Mouse (Mus musculus) heart, embryonic 15.5 days (tissue): Measurements from ENCODE around the gene Gm20696. TPM values are rescaled to one million over a fixed set of nuclear protein-coding genes. Genes with fewer than 3 reads are reported as not detected.
A peak's percentile ranks its signal among the peaks of the same experiment; 100 is the strongest.

Source experiments
- ATAC-seq: fragments of 200-750 bp; cut with Nextera tagmentation; replicated peaks from 2 replicates; pipeline ENCODE4 v1.8.0; 2017; ENCODE audit warnings: low read depth, moderate TSS enrichment; ENCODE audit not compliant: insufficient number of reproducible peaks, insufficient read depth, low FRiP score
- H3K27ac ChIP-seq: fragments of 300-500 bp; sonication (generic); 2 replicates; pipeline ENCODE4 v1.5.1; 2015; ENCODE audit warnings: mild to moderate bottlenecking, inconsistent platforms
- H3K27me3 ChIP-seq: fragments of 300-500 bp; sonication (generic); 2 replicates; pipeline ENCODE4 v1.6.1; 2015; ENCODE audit warnings: inconsistent platforms
- H3K36me3 ChIP-seq: fragments of 300-500 bp; sonication (generic); 2 replicates; pipeline ENCODE4 v1.6.1; 2015; ENCODE audit warnings: mild to moderate bottlenecking, inconsistent platforms
- H3K4me1 ChIP-seq: fragments of 300-500 bp; sonication (generic); replicated peaks from 2 replicates; pipeline ENCODE4 v1.6.1; 2015; ENCODE audit warnings: inconsistent platforms
- H3K4me2 ChIP-seq: fragments of 300-500 bp; sonication (generic); 2 replicates; pipeline ENCODE4 v1.6.1; 2015; ENCODE audit warnings: inconsistent platforms, mild to moderate bottlenecking, moderate library complexity
- H3K4me3 ChIP-seq: fragments of 300-500 bp; sonication (generic); 2 replicates; pipeline ENCODE4 v1.5.1; 2015; ENCODE audit warnings: mild to moderate bottlenecking, inconsistent platforms
- H3K9ac ChIP-seq: fragments of 300-500 bp; sonication (generic); 2 replicates; pipeline ENCODE4 v1.6.1; 2015; ENCODE audit warnings: mild to moderate bottlenecking, inconsistent platforms
- H3K9me3 ChIP-seq: fragments of 300-500 bp; sonication (generic); replicated peaks from 2 replicates; pipeline ENCODE4 v1.6.1; 2016; ENCODE audit warnings: inconsistent platforms
- WGBS: fragments of 180-500 bp; shearing (Covaris S2); methylation state at CpG from one replicate; pipeline ENCODE4 v1.1.7; 2015; ENCODE audit warnings: mixed read lengths; 5-methylcytosine and 5-hydroxymethylcytosine counted together
- polyA plus RNA-seq: library from polyadenylated mRNA; unstranded; fragments of >200 nt; fragmentation: Nextera tagmentation; extraction: Ambion mirVana; gene quantifications from 2 replicates; pipeline ENCODE4 v1.2.1, GENCODE M21; 2015

Gene Gm20696
- 2.5 and 2.9 TPM in 2 replicates for polyA plus RNA-seq

- H3K27ac ChIP-seq: peak within 1 kb of the TSS; percentile 37; the same call in 1 of the 2 replicates
- under 1% methylated on average over 75 of the region's 75 CpGs for WGBS
- no peaks in the 10 kb centered on the region for H3K27me3 ChIP-seq
These were observed at the start of gene Gm20696, which contains the start of gene Eif4e3 for GRCm38 (mm10) chr6:99666318-99667171. Gm20696 (minus strand) TSS chr6:99666797. Eif4e3 (minus strand) TSS chr6:99666771.

DNA sequence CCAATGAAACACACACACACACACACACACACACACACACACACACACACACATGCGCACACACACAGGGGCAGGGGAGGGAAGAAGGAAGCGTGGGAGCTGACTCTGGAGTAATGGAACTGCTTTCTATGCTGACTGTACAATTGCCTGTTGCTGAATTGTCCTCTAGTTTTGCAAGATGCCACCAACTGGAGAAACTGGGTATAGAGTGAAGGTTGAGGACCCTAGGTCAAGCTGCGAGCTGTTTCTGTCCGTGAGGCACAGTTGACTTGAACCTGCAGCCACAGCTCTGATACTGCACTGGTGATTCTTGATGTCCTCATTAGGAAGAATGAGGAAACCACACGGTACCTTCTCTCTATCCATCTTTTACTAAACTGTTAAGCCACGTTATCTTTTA is 49.3 kb upstream of the Gm20696 start:
- H3K27ac ChIP-seq: no peak overlapping the region
- no peaks in the 10 kb centered on the region for H3K9me3 ChIP-seq
- H3K4me2 ChIP-seq: no peak overlapping the region
- ATAC-seq: no peak
- H3K4me3 ChIP-seq: no peak overlapping the region
- peaks cover 13% of the 10 kb centered on the region for H3K27me3 ChIP-seq
- 56% methylated on average over 6 of the region's 6 CpGs for WGBS
- H3K9ac ChIP-seq: no peak overlapping the region
- no peaks in the 10 kb centered on the region for H3K4me1 ChIP-seq
- H3K36me3 ChIP-seq: no peaks in the 10 kb centered on the region

More at GRCm38 (mm10) chr6:99666318-99667171, at the start of gene Gm20696, which contains the start of gene Eif4e3:
- Histone ChIP-seq H3K9me3 (no peaks in the 10 kb centered on the region), H3K36me3 (no peaks in the 10 kb centered on the region), H3K4me3 (peak within 1 kb of the TSS; percentile 80), H3K9ac (peak within 1 kb of the TSS; percentile 71), H3K4me2 (peak within 1 kb of the TSS; percentile 92), H3K4me1 (peaks cover 20% of the 10 kb centered on the region)
- peak; percentile 85 for ATAC-seq

DNA sequence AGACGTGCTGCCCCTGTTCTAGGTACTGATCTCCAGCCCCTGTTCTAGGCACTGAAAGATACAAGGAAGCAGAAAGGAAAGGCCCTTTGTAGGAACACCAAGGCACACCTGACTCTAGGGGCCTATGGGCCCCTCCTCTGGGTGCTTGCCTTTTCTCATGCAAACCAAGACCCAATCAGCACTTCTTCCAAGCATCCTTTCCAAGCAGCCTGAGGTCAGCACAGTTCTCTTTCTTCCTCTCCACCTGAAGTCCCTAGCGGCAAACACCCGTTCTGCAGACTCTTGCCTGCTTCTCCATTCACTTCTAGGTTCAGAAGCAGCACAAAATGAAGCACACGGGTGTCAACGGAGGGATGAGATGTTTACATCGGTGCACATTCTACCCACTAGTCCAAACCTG is 48.6 kb upstream of the Gm20696 start:
- H3K4me2 ChIP-seq: no peak overlapping the region
- no peak for ATAC-seq
- H3K36me3 ChIP-seq: no peaks in the 10 kb centered on the region
- H3K27ac ChIP-seq: no peak overlapping the region
- WGBS: 49% methylated on average over 6 of the region's 6 CpGs
- H3K4me3 ChIP-seq: no peak overlapping the region
- peaks cover 13% of the 10 kb centered on the region for H3K27me3 ChIP-seq
- no peaks in the 10 kb centered on the region for H3K9me3 ChIP-seq
- H3K4me1 ChIP-seq: no peaks in the 10 kb centered on the region
- H3K9ac ChIP-seq: no peak overlapping the region

DNA sequence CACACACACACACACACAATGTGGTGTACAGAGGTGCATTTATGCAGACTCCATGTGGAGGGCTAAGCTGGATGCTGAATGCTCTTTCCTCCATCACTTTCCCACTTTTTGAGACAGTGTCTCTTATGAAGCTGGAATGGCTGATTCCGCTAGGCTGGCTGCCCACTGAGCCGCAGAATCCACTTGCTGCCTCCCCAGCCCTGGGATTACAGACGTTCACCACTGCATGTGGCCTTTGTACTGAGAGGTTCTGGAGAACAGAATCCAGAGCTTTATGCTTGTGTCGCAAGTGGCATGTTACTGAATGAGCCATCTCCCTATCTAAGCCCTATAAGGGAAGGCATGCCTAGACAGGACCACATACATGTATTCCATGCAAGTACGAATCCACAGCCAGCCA is 46.7 kb upstream of the Gm20696 start:
- Histone ChIP-seq H3K4me2 (no peak overlapping the region), H3K36me3 (no peaks in the 10 kb centered on the region), H3K9me3 (no peaks in the 10 kb centered on the region), H3K9ac (no peak overlapping the region), H3K27me3 (peaks cover 16% of the 10 kb centered on the region), H3K27ac (no peak overlapping the region), H3K4me3 (no peak overlapping the region), H3K4me1 (no peaks in the 10 kb centered on the region)
- ATAC-seq: no peak
- WGBS: 78% methylated on average over 5 of the region's 5 CpGs

DNA sequence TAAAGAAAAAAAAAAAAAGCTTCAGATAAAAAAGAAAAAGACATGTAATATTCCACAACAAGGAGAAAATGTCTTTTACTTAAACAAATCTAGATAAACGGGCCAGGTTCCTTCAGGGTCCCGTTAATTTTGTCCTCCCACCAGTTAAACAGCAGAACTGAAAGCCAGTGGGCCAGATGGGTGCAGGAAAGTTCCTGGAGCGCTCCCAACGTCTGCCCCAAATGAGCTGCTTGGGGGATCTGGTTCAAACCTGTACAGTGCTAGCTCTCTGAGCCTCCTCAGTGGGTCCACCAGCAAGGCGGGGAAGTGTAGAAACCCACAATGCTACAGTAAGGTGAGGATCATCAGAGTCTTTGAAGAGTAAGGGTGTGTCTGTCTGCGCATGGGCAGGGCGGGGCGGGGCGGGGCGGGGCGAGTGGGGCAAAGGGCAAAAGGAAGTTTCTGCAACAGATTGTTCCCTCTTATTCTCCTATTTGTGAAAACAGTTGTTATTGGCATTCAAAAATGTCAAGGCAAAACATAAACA is 45.0 kb upstream of the Gm20696 start:
- no peak for ATAC-seq
- Histone ChIP-seq H3K4me1 (no peaks in the 10 kb centered on the region), H3K9ac (no peak overlapping the region), H3K36me3 (no peaks in the 10 kb centered on the region), H3K27ac (no peak overlapping the region), H3K4me2 (no peak overlapping the region), H3K4me3 (no peak overlapping the region), H3K9me3 (no peaks in the 10 kb centered on the region), H3K27me3 (peaks cover 17% of the 10 kb centered on the region)
- 67% methylated on average over 11 of the region's 11 CpGs for WGBS

- ATAC-seq: no peak
- Histone ChIP-seq H3K4me1 (no peaks in the 10 kb centered on the region), H3K36me3 (no peaks in the 10 kb centered on the region), H3K27me3 (peaks cover 34% of the 10 kb centered on the region), H3K9ac (no peak overlapping the region), H3K9me3 (no peaks in the 10 kb centered on the region), H3K27ac (no peak overlapping the region), H3K4me2 (no peak overlapping the region), H3K4me3 (no peak overlapping the region)
- WGBS: 59% methylated on average over 3 of the region's 3 CpGs
These were observed 33.9 kb upstream of the Gm20696 start for GRCm38 (mm10) chr6:99700484-99700883.

DNA sequence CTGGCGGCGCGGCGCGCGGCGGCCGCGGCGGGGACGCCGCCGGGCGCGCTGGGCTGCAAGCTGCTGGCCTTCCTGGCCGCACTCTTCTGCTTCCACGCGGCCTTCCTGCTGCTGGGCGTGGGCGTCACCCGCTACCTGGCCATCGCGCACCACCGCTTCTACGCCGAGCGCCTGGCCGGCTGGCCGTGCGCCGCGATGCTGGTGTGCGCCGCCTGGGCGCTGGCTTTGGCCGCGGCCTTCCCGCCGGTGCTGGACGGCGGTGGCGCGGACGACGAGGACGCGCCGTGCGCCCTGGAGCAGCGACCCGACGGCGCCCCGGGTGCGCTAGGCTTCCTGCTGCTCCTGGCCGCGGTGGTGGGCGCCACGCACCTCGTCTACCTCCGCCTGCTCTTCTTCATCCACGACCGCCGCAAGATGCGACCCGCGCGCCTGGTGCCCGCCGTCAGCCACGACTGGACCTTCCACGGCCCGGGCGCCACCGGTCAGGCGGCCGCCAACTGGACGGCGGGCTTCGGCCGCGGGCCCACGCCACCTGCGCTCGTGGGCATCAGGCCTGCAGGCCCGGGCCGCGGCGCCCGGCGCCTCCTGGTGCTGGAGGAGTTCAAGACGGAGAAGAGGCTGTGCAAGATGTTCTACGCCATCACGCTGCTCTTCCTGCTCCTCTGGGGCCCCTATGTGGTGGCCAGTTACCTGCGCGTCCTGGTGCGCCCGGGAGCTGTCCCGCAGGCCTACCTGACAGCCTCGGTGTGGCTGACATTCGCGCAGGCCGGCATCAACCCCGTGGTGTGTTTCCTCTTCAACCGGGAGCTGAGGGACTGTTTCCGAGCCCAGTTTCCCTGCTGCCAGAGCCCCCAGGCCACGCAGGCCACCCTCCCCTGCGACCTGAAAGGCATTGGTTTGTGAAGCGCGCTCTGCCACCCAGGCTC is 26.6 kb upstream of the Gm20696 start:
- peak overlapping the region; percentile 67 for H3K9ac ChIP-seq
- H3K4me2 ChIP-seq: peak overlapping the region; percentile 95
- H3K27me3 ChIP-seq: peaks cover 91% of the 10 kb centered on the region
- H3K27ac ChIP-seq: no peak overlapping the region
- H3K9me3 ChIP-seq: no peaks in the 10 kb centered on the region
- H3K4me1 ChIP-seq: peaks cover 16% of the 10 kb centered on the region
- 1% methylated on average over 106 of the region's 110 CpGs for WGBS
- peak; percentile 28; the same call in 1 of the 2 replicates for ATAC-seq
- no peaks in the 10 kb centered on the region for H3K36me3 ChIP-seq
- peak overlapping the region; percentile 74 for H3K4me3 ChIP-seq

GRCm38 (mm10) chr6:99692206-99692915 is 25.8 kb upstream of the Gm20696 start, which contains the start of gene Gpr27:
Gpr27 (plus strand) TSS chr6:99692679.
- Histone ChIP-seq H3K36me3 (no peaks in the 10 kb centered on the region), H3K4me1 (peaks cover 16% of the 10 kb centered on the region), H3K4me2 (peak within 1 kb of the TSS; percentile 95), H3K9me3 (no peaks in the 10 kb centered on the region), H3K27me3 (peaks cover 84% of the 10 kb centered on the region), H3K4me3 (peak within 1 kb of the TSS; percentile 74), H3K9ac (peak within 1 kb of the TSS; percentile 67), H3K27ac (no peak within 1 kb of the TSS)
- ATAC-seq: peak; percentile 52
- WGBS: under 1% methylated on average over 85 of the region's 112 CpGs

DNA sequence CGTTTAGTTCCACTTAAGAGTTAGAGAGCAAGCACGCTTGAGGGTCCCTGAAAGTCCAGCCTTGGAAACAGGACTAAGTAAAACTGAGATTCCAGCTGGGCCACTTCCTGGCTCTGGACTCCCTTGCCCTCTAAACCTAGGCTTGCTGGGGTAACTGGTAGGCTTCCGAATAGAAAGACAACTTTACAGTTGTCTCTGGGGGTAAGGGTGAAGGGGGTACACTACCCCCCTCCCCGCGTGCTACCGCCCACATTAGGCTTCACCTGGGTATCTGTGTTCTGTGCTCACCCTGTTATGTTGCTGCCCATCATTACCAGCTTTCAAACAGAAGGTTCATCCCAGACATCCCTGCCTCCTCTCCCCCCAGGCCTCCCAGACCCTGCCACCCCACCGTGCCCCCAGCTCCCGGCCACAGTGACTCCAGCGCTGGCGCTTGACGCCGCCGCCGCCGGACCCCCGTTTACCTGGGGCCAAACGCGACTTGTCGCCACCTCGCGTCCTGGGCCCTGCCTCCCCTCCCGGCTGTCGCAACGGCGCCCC is 25.1 kb upstream of the Gm20696 start:
- WGBS: 7% methylated on average over 25 of the region's 25 CpGs
- H3K27me3 ChIP-seq: peaks cover 78% of the 10 kb centered on the region

GRCm38 (mm10) chr6:99688513-99688912 is 21.9 kb upstream of the Gm20696 start:
- H3K36me3 ChIP-seq: no peaks in the 10 kb centered on the region
- H3K9me3 ChIP-seq: no peaks in the 10 kb centered on the region
- H3K9ac ChIP-seq: no peak overlapping the region
- no peak overlapping the region for H3K4me3 ChIP-seq
- H3K4me2 ChIP-seq: no peak overlapping the region
- no peak for ATAC-seq
- no peak overlapping the region for H3K27ac ChIP-seq
- WGBS: 57% methylated on average over 6 of the region's 6 CpGs
- peaks cover 13% of the 10 kb centered on the region for H3K4me1 ChIP-seq
- H3K27me3 ChIP-seq: peaks cover 47% of the 10 kb centered on the region

More for the DNA sequence above, 25.1 kb upstream of the Gm20696 start:
- Histone ChIP-seq H3K36me3 (no peaks in the 10 kb centered on the region), H3K4me2 (peak overlapping the region; percentile 95), H3K27ac (no peak overlapping the region), H3K9me3 (no peaks in the 10 kb centered on the region), H3K9ac (peak overlapping the region; percentile 67), H3K4me3 (peak overlapping the region; percentile 74), H3K4me1 (peaks cover 16% of the 10 kb centered on the region)
- no peak for ATAC-seq
